Mouse (Mus musculus) layer of hippocampus, adult 2 months (tissue): ENCODE data around the gene Sufu. TPM values are rescaled to one million over a fixed set of nuclear protein-coding genes. Genes with fewer than 3 reads are reported as not detected.
A peak's percentile ranks its signal among the peaks of the same experiment; 100 is the strongest.

Experiments
- DNase-seq, 2 experiments: peaks; one replicate each; pipeline ENCODE4 v3.0.0; 2022; ENCODE audit warnings: low spot score in 2 of 2
- H3K27ac ChIP-seq: fragments of 200-600 bp; 2 replicates; pipeline ENCODE4 v1.8.1; 2022
- H3K4me3 ChIP-seq: fragments of 200-600 bp; 2 replicates; pipeline ENCODE4 v1.8.1; 2022; ENCODE audit warnings: mild to moderate bottlenecking
- CTCF ChIP-seq: fragments of 200-600 bp; conservative IDR thresholded peaks from 2 replicates; pipeline ENCODE4 v1.8.1; 2022; ENCODE audit warnings: antibody characterized with exemption, mild to moderate bottlenecking, moderate library complexity
- total RNA-seq, 2 experiments: library from RNA; stranded (reverse); gene quantifications; 2 replicates each; pipeline ENCODE4 v1.2.3; 2021

Sufu gene
- total RNA-seq, 2 experiments from 2014 or later, result 20.3 to 23.2 TPM

- TF ChIP-seq CTCF, result no peak
- H3K4me3 ChIP-seq, result no peak overlapping the region
- H3K27ac ChIP-seq, result peak overlapping the region; percentile 100; the same call in 1 of the 2 replicates
- DNase-seq, result no peak
These were observed 113.0 kb downstream of the Sufu start for GRCm38 (mm10) chr19:46509736-46510135.

- TF ChIP-seq CTCF, result no peak
- Histone ChIP-seq H3K4me3 (no peak overlapping the region), H3K27ac (peak overlapping the region; percentile 43; the same call in 1 of the 2 replicates)
- DNase-seq, result no peak
These were observed 113.7 kb downstream of the Sufu start for GRCm38 (mm10) chr19:46510401-46510800.

DNA sequence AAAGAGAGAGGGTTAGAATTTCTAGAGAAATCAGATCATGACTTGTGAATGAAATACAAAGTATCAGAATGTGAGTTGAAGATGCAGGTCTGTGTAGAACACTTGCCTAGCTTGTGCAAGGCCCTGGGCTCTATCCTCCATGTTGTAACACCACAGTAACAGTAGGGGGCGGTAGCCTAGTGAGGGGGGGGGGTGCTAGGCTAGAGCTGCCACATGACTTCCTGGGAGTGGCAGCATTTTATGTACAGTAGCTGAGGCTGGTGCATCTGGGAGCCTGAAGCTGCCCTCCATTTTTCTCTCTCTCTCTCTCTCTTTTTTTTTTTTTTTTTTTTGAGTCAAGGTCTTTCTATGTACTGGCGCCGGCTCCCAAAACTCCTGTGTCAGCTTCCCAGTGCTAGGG, 114.1 kb downstream of the Sufu start:
- Histone ChIP-seq H3K27ac (peak overlapping the region; percentile 43; the same call in 1 of the 2 replicates), H3K4me3 (no peak overlapping the region)
- peak; percentile 72 for TF ChIP-seq CTCF
- DNase-seq, result no peak

GRCm38 (mm10) chr19:46511263-46511662, 114.6 kb downstream of the Sufu start:
- Histone ChIP-seq H3K4me3 (no peak overlapping the region), H3K27ac (peak overlapping the region; percentile 24; the same call in 1 of the 2 replicates)
- TF ChIP-seq CTCF, result no peak
- no peak for DNase-seq

GRCm38 (mm10) chr19:46514387-46514786, 117.7 kb downstream of the Sufu start:
- no peak overlapping the region for H3K4me3 ChIP-seq
- no peak for TF ChIP-seq CTCF
- DNase-seq, result no peak
- H3K27ac ChIP-seq, result no peak overlapping the region

- no peak overlapping the region for H3K27ac ChIP-seq
- DNase-seq, result no peak
- TF ChIP-seq CTCF, result no peak
- no peak overlapping the region for H3K4me3 ChIP-seq
These were observed 118.7 kb downstream of the Sufu start for GRCm38 (mm10) chr19:46515287-46515821.

DNA sequence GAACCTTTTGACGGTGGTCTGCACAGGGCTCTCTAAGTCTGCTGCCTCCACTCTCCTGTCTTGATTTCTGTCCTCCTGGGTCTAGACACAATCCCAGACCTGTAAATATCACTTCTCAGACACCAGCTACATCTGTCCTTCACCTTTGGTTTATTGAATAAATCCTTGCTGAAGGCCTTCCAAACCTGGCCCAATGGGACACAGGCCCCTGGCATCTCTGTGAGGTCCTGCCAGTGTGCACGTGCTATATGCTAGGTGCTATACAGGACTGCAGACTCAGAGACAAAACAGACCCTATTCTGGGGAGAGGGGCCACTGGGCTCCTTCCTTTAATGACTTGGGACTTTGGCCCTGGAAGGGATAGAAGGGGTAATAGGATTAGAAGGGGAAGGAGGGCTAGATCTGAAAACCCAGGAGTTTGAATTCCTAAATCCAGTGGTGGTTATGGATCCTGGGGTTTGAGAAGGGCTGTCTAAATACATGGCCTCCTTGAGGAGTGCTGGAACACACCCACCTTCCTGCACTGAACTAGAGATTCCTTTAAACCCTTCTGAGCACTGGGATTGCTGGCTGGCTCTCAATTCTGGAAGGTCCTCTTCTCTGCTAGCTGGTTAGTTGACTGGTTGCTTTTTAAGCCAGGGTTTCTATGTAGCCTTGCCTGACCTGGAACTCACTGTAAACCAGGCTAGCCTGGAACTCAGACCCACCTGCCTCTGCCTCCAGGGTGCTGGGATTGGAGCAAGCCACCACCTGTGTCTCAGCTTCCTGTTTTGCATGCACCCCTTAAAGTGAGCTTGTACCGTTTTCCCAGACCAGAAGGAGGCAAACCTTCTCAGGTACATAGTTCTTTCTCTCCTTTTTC, 120.2 kb downstream of the Sufu start:
- DNase-seq, result no peak
- TF ChIP-seq CTCF, result no peak
- H3K4me3 ChIP-seq, result no peak overlapping the region
- peak overlapping the region; percentile 46; the same call in 1 of the 2 replicates for H3K27ac ChIP-seq

DNA sequence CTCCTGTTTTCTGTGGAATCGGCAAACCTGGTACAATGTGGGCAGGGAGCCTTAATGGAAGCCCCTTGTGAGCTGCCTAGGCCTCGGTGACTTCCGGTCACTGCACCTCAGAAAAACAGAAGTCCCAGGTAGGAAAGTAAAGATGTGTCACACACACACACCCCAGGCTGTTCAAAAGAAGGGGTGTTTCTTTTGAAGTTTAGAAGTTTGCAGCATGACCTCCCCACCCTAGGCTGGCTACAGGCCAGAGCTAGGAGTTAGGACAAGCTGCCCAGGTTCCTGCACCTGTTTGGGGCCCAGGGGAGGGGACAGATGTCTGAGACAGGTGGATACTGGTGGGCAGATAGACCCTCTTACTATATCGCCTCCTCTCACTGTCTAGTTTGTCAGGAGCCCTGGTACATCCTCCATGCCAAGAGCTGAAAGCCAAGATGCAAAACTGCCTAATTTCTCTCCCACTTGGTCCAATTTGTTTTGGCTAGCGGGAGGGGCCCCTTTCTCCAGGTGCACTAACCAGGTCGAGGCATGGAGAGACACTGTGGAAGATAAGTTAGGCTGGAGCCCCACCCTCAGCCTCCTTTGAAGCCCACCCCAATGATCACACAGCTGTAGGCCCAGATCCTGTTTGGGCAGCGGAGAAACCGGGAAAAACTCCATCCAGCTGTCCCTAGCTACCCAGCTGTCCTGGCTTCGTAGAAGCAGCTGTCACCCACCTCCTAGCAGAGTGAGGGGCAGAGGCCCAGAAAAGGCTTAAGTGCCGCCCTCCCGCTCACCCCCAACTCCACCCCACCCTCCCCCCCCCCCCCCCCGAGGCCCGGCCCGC, 121.0 kb downstream of the Sufu start:
- no peak for DNase-seq
- TF ChIP-seq CTCF, result no peak
- H3K27ac ChIP-seq, result peak overlapping the region; percentile 46; the same call in 1 of the 2 replicates
- H3K4me3 ChIP-seq, result no peak overlapping the region

GRCm38 (mm10) chr19:46518352-46518787, 121.7 kb downstream of the Sufu start:
- DNase-seq, result no peak
- TF ChIP-seq CTCF, result no peak
- Histone ChIP-seq H3K27ac (no peak overlapping the region), H3K4me3 (no peak overlapping the region)

DNA sequence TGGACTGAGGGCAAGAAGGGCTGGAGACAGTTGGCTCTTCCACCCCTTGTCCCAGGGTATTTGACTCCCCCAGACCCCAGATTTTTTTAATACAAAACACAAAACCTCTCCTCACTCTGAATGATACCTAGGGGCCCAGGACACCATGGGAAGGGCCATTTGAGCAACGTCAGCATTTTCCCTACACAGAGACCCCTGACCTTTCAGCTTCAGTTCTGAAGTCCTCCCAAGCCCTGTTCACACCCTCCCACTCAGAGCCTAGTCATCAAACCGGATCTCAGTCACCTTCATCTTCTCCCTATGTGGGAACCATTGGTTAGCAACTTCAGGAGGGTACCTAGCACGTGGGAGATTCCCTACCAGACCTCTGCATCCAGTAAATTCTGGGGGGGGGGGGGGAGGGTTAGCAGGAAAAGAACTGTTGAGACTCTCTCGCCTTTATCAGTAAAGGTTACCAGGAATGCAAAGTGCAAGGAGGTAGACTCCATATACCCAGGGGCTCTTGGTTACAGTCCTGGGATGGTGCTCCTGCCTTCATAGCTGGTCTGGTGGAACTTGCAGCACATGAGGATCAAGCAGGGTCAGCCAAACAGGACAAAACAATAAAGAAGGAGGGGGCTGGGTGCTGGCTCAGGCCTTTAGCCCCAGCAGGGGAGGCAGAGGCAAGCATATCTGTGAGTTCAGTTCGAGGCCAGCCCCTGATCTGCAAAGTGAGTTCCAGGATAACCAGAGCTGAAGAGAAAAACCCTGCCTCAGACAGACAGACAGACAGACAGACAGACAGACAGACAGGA, 122.3 kb downstream of the Sufu start:
- no peak for TF ChIP-seq CTCF
- no peak for DNase-seq
- Histone ChIP-seq H3K4me3 (no peak overlapping the region), H3K27ac (no peak overlapping the region)

DNA sequence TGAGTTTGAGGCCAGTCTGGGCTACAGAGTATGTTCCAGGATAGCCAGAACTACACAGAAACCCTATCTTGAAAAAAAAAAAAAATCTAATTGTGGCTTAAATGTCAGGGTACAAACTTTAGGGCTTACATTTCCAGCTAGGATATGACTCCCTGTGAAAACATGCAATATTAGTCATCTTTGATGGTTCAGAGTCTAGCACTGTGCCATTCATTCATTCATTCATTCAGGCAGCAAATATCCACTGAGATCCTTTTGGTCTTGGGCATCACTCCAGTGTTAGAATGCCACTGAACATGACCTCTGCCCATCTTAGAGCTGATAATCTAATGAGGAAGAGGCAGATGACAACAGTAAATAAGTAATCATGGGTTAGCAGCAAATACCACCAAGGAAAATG, 125.0 kb downstream of the Sufu start:
- DNase-seq, result no peak
- Histone ChIP-seq H3K27ac (no peak overlapping the region), H3K4me3 (no peak overlapping the region)
- TF ChIP-seq CTCF, result no peak

DNA sequence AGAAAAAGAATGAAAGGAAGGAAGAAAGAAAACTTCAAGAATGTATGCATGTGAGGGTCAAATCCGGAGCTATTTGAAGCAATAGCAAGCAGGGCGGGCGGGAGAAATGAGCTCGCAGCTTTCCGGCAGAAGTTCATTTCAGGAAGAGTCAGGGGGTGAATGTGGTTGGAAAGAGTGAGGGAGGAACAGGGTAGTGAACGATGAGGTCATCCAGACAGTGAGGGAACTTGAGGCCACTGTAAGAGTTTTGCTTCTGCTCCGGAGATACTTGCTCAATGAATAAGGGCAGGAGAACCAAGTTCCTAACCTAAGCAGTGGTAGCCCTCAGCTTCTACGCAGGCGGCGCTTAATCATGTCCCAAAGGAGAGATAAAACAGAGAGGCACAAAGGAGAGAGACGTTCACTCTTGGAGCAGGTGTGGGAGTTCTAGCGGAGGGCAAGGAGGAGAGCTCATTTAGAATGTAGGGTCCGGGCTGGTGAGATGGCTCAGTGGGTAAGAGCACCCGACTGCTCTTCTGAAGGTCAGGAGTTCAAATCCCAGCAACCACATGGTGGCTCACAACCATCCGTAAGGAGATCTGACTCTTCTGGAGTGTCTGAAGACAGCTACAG, 125.8 kb downstream of the Sufu start:
- H3K27ac ChIP-seq, result no peak overlapping the region; the same call in 1 of the 2 replicates
- no peak for DNase-seq
- no peak overlapping the region for H3K4me3 ChIP-seq
- TF ChIP-seq CTCF, result no peak
